Mouse (Mus musculus): ENCODE results near the gene Psmd7.
"Not testable (repeated sequence)": the region's sequence is repeated elsewhere in the genome, so short reads cannot be mapped to it uniquely, and the experiment has no call there.

The Psmd7 gene

GRCm38 (mm10) chr8:107587995-107588780 is at the start of gene Psmd7:
Gene Psmd7 (minus strand): TSS chr8:107588464.
- DNase-seq: peak; percentile 94

- DNase-seq: no peak
These were observed 45.5 kb upstream of the Psmd7 start for GRCm38 (mm10) chr8:107633734-107634133.

GRCm38 (mm10) chr8:107629701-107630100 is 41.4 kb upstream of the Psmd7 start:
- DNase-seq: no peak

GRCm38 (mm10) chr8:107628501-107629149 is 40.4 kb upstream of the Psmd7 start:
- no peak for DNase-seq

- no peak for DNase-seq
These were observed 39.6 kb upstream of the Psmd7 start for GRCm38 (mm10) chr8:107627881-107628280.

GRCm38 (mm10) chr8:107624301-107624700 is 36.0 kb upstream of the Psmd7 start:
- not testable (repeated sequence) for DNase-seq

- DNase-seq: no peak
These were observed 33.8 kb upstream of the Psmd7 start for GRCm38 (mm10) chr8:107621930-107622623.

GRCm38 (mm10) chr8:107621136-107621535 is 32.9 kb upstream of the Psmd7 start:
- DNase-seq: no peak

GRCm38 (mm10) chr8:107618499-107618898 is 30.2 kb upstream of the Psmd7 start:
- DNase-seq: peak; percentile 4

- no peak for DNase-seq
These were observed 25.1 kb upstream of the Psmd7 start for GRCm38 (mm10) chr8:107613411-107613810.

GRCm38 (mm10) chr8:107610845-107611244 is 22.6 kb upstream of the Psmd7 start:
- DNase-seq: no peak

- DNase-seq: no peak
These were observed 20.5 kb upstream of the Psmd7 start for GRCm38 (mm10) chr8:107608751-107609150.

GRCm38 (mm10) chr8:107603026-107603425 is 14.8 kb upstream of the Psmd7 start:
- DNase-seq: peak; percentile 56

- DNase-seq: no peak
These were observed 11.4 kb upstream of the Psmd7 start for GRCm38 (mm10) chr8:107599691-107600090.

GRCm38 (mm10) chr8:107597731-107598130 is 9.5 kb upstream of the Psmd7 start:
- DNase-seq: no peak

GRCm38 (mm10) chr8:107594817-107595216 is 6.6 kb upstream of the Psmd7 start:
- no peak for DNase-seq

- no peak for DNase-seq
These were observed 5.9 kb upstream of the Psmd7 start for GRCm38 (mm10) chr8:107593967-107594729.

GRCm38 (mm10) chr8:107587429-107587994 is 752 bp downstream of the Psmd7 start:
- peak; percentile 39 for DNase-seq

GRCm38 (mm10) chr8:107582136-107582535 is 6.1 kb downstream of the Psmd7 start:
- no peak for DNase-seq

GRCm38 (mm10) chr8:107581536-107581935 is 6.7 kb downstream of the Psmd7 start:
- DNase-seq: no peak

GRCm38 (mm10) chr8:107580879-107581278 is 7.4 kb downstream of the Psmd7 start:
- DNase-seq: no peak

GRCm38 (mm10) chr8:107578541-107578940 is 9.7 kb downstream of the Psmd7 start:
- no peak for DNase-seq

GRCm38 (mm10) chr8:107578132-107578531 is 10.1 kb downstream of the Psmd7 start:
- DNase-seq: no peak
